ENCODE assay signal across 16 mouse cellular contexts in the genomic region with DNA sequence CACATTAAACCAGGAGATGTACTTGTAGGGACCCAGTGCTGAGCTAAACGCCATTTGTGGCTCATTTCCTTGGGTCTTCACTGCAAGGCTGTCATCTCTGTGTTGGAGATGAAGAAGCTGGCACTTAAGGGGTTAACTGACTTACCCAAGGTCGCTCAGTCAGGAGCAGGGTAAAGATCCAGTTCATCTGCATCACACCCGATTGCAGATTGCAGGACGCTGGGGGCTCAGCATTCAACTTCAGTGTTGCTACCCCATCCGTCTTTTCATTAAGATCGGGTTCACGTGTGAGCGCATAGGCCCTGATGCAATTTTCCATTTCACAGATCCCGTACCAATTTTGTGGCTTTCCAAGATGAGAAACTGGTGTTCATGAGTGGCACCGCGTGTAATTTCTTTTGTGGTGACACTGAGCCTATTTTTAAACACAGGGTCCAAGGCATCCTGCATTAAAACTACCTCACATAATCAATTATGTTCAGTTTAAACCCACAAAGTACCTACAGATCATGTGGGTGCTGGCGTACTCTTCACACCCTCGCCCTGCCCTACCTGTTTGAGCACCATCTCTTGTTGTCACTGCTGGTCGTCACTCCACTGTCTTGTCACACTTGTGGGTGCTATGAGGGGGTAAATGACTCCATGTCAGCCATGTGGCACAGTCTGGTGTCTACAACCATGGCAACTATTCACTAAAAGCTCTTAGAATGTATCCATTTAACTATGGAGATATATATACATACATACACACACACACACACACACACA. TPM values are rescaled to one million over a fixed set of nuclear protein-coding genes. Genes with fewer than 3 reads are reported as not detected.
A peak's percentile ranks its signal among the peaks of the same experiment; 100 is the strongest.
DNase-seq lines count a peak whose midpoint lies in the region; ATAC-seq and TF ChIP-seq lines count a peak whose summit lies in the region.
"Had no signal": no experiment of that assay in that cellular context is flagged by ENCODE, and none has a peak within 500 bp of the region (broad histone marks: within the 10 kb centered on the region; RNA-seq: fewer than 3 reads in every experiment).

No protein-coding gene starts in this region.

- no peak for DNase-seq in forebrain, embryonic 14.5 days (ENCODE audit: low spot score)
- peak; percentile 6 for DNase-seq in brain, embryonic 14.5 days (ENCODE audit: low read depth)
- peak; percentile 20 for DNase-seq in midbrain, embryonic 14.5 days
- DNase-seq in right cerebral cortex, postnatal 10 days (ENCODE audit: low spot score in 2 of 2): no peak
- DNase-seq in layer of hippocampus, adult 11-12 months (ENCODE audit: low spot score): no peak
- DNase-seq: gastrocnemius, postnatal 36 days; kidney, postnatal 14 days; layer of hippocampus, postnatal 36 days; thymus, adult 2 months had no signal

- no peak for TF ChIP-seq CTCF in brain, embryonic 14.5 days (IDR thresholded peaks at IDR 0.05; ENCODE audit: borderline replicate concordance, extremely low read depth, insufficient read depth, insufficient read length)

- H3K9me3 ChIP-seq in forebrain, embryonic 14.5 days (replicated peaks; ENCODE audit: control insufficient read depth, low read length): no peaks in the 10 kb centered on the region
- no peaks in the 10 kb centered on the region for H3K9me3 ChIP-seq in forebrain, embryonic 15.5 days
- H3K9me3 ChIP-seq in hindbrain, embryonic 12.5 days (replicated peaks): no peaks in the 10 kb centered on the region
- H3K9me3 ChIP-seq in midbrain, embryonic 14.5 days (ENCODE audit: control insufficient read depth, low read length): no peaks in the 10 kb centered on the region
- H3K9me3 ChIP-seq: embryonic facial prominence, embryonic 15.5 days; heart, embryonic 15.5 days; intestine, embryonic 15.5 days had no signal

- 27% methylated on average over 14 of the region's 14 CpGs for WGBS in forebrain, embryonic 14.5 days
- 26% methylated on average over 14 of the region's 14 CpGs for WGBS in forebrain, embryonic 15.5 days
- 21% methylated on average over 14 of the region's 14 CpGs for WGBS in hindbrain, embryonic 12.5 days
- 26% methylated on average over 14 of the region's 14 CpGs for WGBS in midbrain, embryonic 14.5 days

- peaks cover 8% of the 10 kb centered on the region; the same call in 1 of the 2 replicates for H3K4me1 ChIP-seq in forebrain, embryonic 14.5 days (ENCODE audit: control insufficient read depth, insufficient read depth, low read length)
- H3K4me1 ChIP-seq in forebrain, embryonic 15.5 days: peaks cover 18% of the 10 kb centered on the region
- peaks cover 23% of the 10 kb centered on the region for H3K4me1 ChIP-seq in hindbrain, embryonic 12.5 days
- peaks cover 19% of the 10 kb centered on the region; the same call in 1 of the 2 replicates for H3K4me1 ChIP-seq in midbrain, embryonic 14.5 days (ENCODE audit: control insufficient read depth, insufficient read depth, low read length)

- H3K27me3 ChIP-seq in forebrain, embryonic 14.5 days (replicated peaks; ENCODE audit: control insufficient read depth, insufficient read depth, low read length): 0 out of 2 replicates have a peak, but pooled peaks cover 7% of the 10 kb centered on the region
- peaks cover 7% of the 10 kb centered on the region; the same call in 1 of the 2 replicates for H3K27me3 ChIP-seq in forebrain, embryonic 15.5 days
- H3K27me3 ChIP-seq in hindbrain, embryonic 12.5 days: peaks cover 26% of the 10 kb centered on the region
- H3K27me3 ChIP-seq in midbrain, embryonic 14.5 days (ENCODE audit: control insufficient read depth, insufficient read depth, low read length): peaks cover 8% of the 10 kb centered on the region; the same call in 1 of the 2 replicates

- no peak for TF ChIP-seq POLR2A in brain, embryonic 14.5 days (IDR thresholded peaks at IDR 0.05; ENCODE audit: borderline replicate concordance, extremely low read depth, insufficient read depth, insufficient read length, poor library complexity, severe bottlenecking)

- no peak for ATAC-seq in forebrain, embryonic 14.5 days
- no peak for ATAC-seq in forebrain, embryonic 15.5 days (replicated peaks)
- no peak for ATAC-seq in hindbrain, embryonic 12.5 days (ENCODE audit: low FRiP score)
- ATAC-seq in midbrain, embryonic 14.5 days (ENCODE audit: low FRiP score, low TSS enrichment): no peak
- no peak for ATAC-seq in CD4-positive, CD25-positive, alpha-beta regulatory T cell, adult 4 months
- ATAC-seq: forebrain, embryonic 16.5 days; intestine, embryonic 15.5 days had no signal

- H3K4me2 ChIP-seq in forebrain, embryonic 14.5 days (ENCODE audit: low read length): 0 out of 2 replicates have a peak overlapping the region, but pooled peaks have one; percentile 7
- H3K4me2 ChIP-seq in forebrain, embryonic 15.5 days (replicated peaks): no peak overlapping the region
- peak overlapping the region; percentile 25; the same call in 1 of the 2 replicates for H3K4me2 ChIP-seq in hindbrain, embryonic 12.5 days (replicated peaks)
- H3K4me2 ChIP-seq in midbrain, embryonic 14.5 days (ENCODE audit: low read length): peak overlapping the region; percentile 70

- no peaks in the 10 kb centered on the region for H3K36me3 ChIP-seq in forebrain, embryonic 14.5 days (ENCODE audit: control insufficient read depth, insufficient read depth, low read length)
- no peaks in the 10 kb centered on the region for H3K36me3 ChIP-seq in forebrain, embryonic 15.5 days
- no peaks in the 10 kb centered on the region for H3K36me3 ChIP-seq in hindbrain, embryonic 12.5 days
- no peaks in the 10 kb centered on the region for H3K36me3 ChIP-seq in midbrain, embryonic 14.5 days (ENCODE audit: control insufficient read depth, insufficient read depth, low read length)
- H3K36me3 ChIP-seq: embryonic facial prominence, embryonic 15.5 days; heart, embryonic 15.5 days; intestine, embryonic 15.5 days had no signal

- H3K27ac ChIP-seq in forebrain, embryonic 14.5 days (ENCODE audit: low read depth, low read length): no peak overlapping the region
- H3K27ac ChIP-seq in forebrain, embryonic 15.5 days (replicated peaks): no peak overlapping the region
- H3K27ac ChIP-seq in hindbrain, embryonic 12.5 days: no peak overlapping the region
- H3K27ac ChIP-seq in midbrain, embryonic 14.5 days (replicated peaks; ENCODE audit: low read depth, low read length): no peak overlapping the region
- H3K27ac ChIP-seq: embryonic facial prominence, embryonic 15.5 days; heart, embryonic 15.5 days; intestine, embryonic 15.5 days had no signal

- no peak overlapping the region for H3K9ac ChIP-seq in forebrain, embryonic 14.5 days (ENCODE audit: low read length)
- H3K9ac ChIP-seq in forebrain, embryonic 15.5 days (replicated peaks): no peak overlapping the region
- H3K9ac ChIP-seq in hindbrain, embryonic 12.5 days: no peak overlapping the region
- H3K9ac ChIP-seq in midbrain, embryonic 14.5 days (replicated peaks; ENCODE audit: low read length): no peak overlapping the region
- H3K9ac ChIP-seq: embryonic facial prominence, embryonic 15.5 days; heart, embryonic 15.5 days; intestine, embryonic 15.5 days had no signal

- no peak overlapping the region for H3K4me3 ChIP-seq in forebrain, embryonic 14.5 days (ENCODE audit: low read depth, low read length)
- H3K4me3 ChIP-seq in forebrain, embryonic 15.5 days: no peak overlapping the region
- no peak overlapping the region for H3K4me3 ChIP-seq in hindbrain, embryonic 12.5 days
- peak overlapping the region; percentile 5; the same call in 1 of the 2 replicates for H3K4me3 ChIP-seq in midbrain, embryonic 14.5 days (replicated peaks; ENCODE audit: low read depth, low read length)
- H3K4me3 ChIP-seq: intestine, embryonic 15.5 days had no signal

RNA-seq across cellular contexts. Expression of a gene that starts 1.6 kb away (rescaled TPM):
- polyA plus RNA-seq in forebrain, embryonic 14.5 days (2014; fragmentation: Nextera tagmentation; extraction: Ambion mirVana): 0.90 and 0.94 TPM in 2 replicates
- polyA plus RNA-seq in forebrain, embryonic 15.5 days (2015; fragmentation: Nextera tagmentation; extraction: Ambion mirVana): 1.4 and 1.7 TPM in 2 replicates
- 4.7 and 7.8 TPM in 2 replicates for polyA plus RNA-seq in brain, embryonic 14.5 days (2012; rRNA removed)
- 1.3 and 1.6 TPM in 2 replicates for polyA plus RNA-seq in hindbrain, embryonic 12.5 days (2016; fragmentation: Nextera tagmentation; extraction: Ambion mirVana)
- polyA plus RNA-seq in midbrain, embryonic 14.5 days (2014; fragmentation: Nextera tagmentation; extraction: Ambion mirVana): 2.4 and 8.3 TPM in 2 replicates
- polyA plus RNA-seq in CD4-positive, CD25-positive, alpha-beta regulatory T cell, adult 4 months (2017; shearing (Covaris generic)): not detected

RNA-seq across cellular contexts. Expression of a gene that starts 1.7 kb away (rescaled TPM):
- polyA plus RNA-seq in forebrain, embryonic 14.5 days (2014; fragmentation: Nextera tagmentation; extraction: Ambion mirVana): 0.69 and 0.72 TPM in 2 replicates
- 1.6 and 1.8 TPM in 2 replicates for polyA plus RNA-seq in forebrain, embryonic 15.5 days (2015; fragmentation: Nextera tagmentation; extraction: Ambion mirVana)
- 0.18 and 0.40 TPM in 2 replicates for polyA plus RNA-seq in brain, embryonic 14.5 days (2012; rRNA removed)
- 1.4 and 1.9 TPM in 2 replicates for polyA plus RNA-seq in hindbrain, embryonic 12.5 days (2016; fragmentation: Nextera tagmentation; extraction: Ambion mirVana)
- polyA plus RNA-seq in midbrain, embryonic 14.5 days (2014; fragmentation: Nextera tagmentation; extraction: Ambion mirVana): 1.7 and 2.2 TPM in 2 replicates
- polyA plus RNA-seq in CD4-positive, CD25-positive, alpha-beta regulatory T cell, adult 4 months (2017; shearing (Covaris generic)): 1 to 10 TPM; 4.4 to 5.0 TPM

Comparison
In these comparisons a context has a peak if more than half of its experiments do, and no peak if none do; other contexts are left out.
1. DNase-seq: peak in brain, embryonic 14.5 days (single experiment) and midbrain, embryonic 14.5 days (single experiment); none in forebrain, embryonic 14.5 days (single experiment), right cerebral cortex, postnatal 10 days (0 of 2) and layer of hippocampus, adult 11-12 months (single experiment).